8 mouse cellular contexts compared by ENCODE assay signal in genomic region chr16:23986871-23987270, GRCm38 (mm10). TPM values are rescaled to one million over a fixed set of nuclear protein-coding genes. Genes with fewer than 3 reads are reported as not detected.
DNase-seq lines count a peak whose midpoint lies in the region; ATAC-seq and TF ChIP-seq lines count a peak whose summit lies in the region.

No protein-coding gene starts in this region.

- H3K36me3 ChIP-seq in spleen, adult 2 months (ENCODE audit: control insufficient read depth, insufficient read depth, low read length): peaks cover 1% of the 10 kb centered on the region; the same call in 1 of the 2 replicates
- no peaks in the 10 kb centered on the region for H3K36me3 ChIP-seq in heart, embryonic 12.5 days
- H3K36me3 ChIP-seq in midbrain, embryonic 16.5 days (ENCODE audit: control insufficient read depth, insufficient read depth, low read length): no peaks in the 10 kb centered on the region

- TF ChIP-seq POLR2A in spleen, adult 2 months (IDR thresholded peaks at IDR 0.05; ENCODE audit: low read depth, low read length): no peak

- peak overlapping the region; percentile 94 for H3K4me3 ChIP-seq in spleen, adult 2 months (ENCODE audit: extremely low read depth, insufficient read depth, insufficient read length)
- H3K4me3 ChIP-seq in heart, embryonic 12.5 days: peak overlapping the region; percentile 92
- H3K4me3 ChIP-seq in midbrain, embryonic 16.5 days (ENCODE audit: low read depth, low read length): peak overlapping the region; percentile 76

- H3K4me1 ChIP-seq in spleen, adult 2 months (ENCODE audit: control insufficient read depth, insufficient read depth, insufficient read length): peaks cover 6% of the 10 kb centered on the region; the same call in 1 of the 2 replicates
- peaks cover 35% of the 10 kb centered on the region for H3K4me1 ChIP-seq in heart, embryonic 12.5 days (replicated peaks)
- H3K4me1 ChIP-seq in midbrain, embryonic 16.5 days (ENCODE audit: control insufficient read depth, insufficient read depth, low read length): peaks cover 41% of the 10 kb centered on the region

- DNase-seq in spleen, adult 2 months (ENCODE audit: low read depth in 1 of 2, low spot score in 2 of 2): peak in 1 of 2 experiments; percentile 26
- DNase-seq in spleen, postnatal 4 days (ENCODE audit: low spot score in 2 of 2): no peak
- DNase-seq in cerebellum, adult 9-10 months: peak; percentile 75
- peak; percentile 39 for DNase-seq in kidney, postnatal 10 days
- DNase-seq in ovary, adult 18-20 months (ENCODE audit: low spot score): no peak
- DNase-seq in layer of hippocampus, adult 9-10 months (ENCODE audit: low spot score): no peak

- H3K9ac ChIP-seq in heart, embryonic 12.5 days: peak overlapping the region; percentile 97
- H3K9ac ChIP-seq in midbrain, embryonic 16.5 days (ENCODE audit: low read depth, low read length): peak overlapping the region; percentile 93

- TF ChIP-seq CTCF in spleen, adult 2 months (IDR thresholded peaks at IDR 0.05; ENCODE audit: extremely low read depth, insufficient read depth, insufficient read length, insufficient replicate concordance): no peak

- 1% methylated on average over 17 of the region's 17 CpGs for WGBS in spleen, adult 2 months
- WGBS in heart, embryonic 12.5 days: 1% methylated on average over 17 of the region's 17 CpGs
- WGBS in midbrain, embryonic 16.5 days: 0% methylated on average over 17 of the region's 17 CpGs

- no peak for ATAC-seq in heart, embryonic 12.5 days (ENCODE audit: insufficient number of reproducible peaks, low FRiP score)
- no peak for ATAC-seq in midbrain, embryonic 16.5 days

- H3K27me3 ChIP-seq in spleen, adult 2 months (ENCODE audit: control insufficient read depth, insufficient read depth, low read length): no peaks in the 10 kb centered on the region
- no peaks in the 10 kb centered on the region for H3K27me3 ChIP-seq in heart, embryonic 12.5 days (replicated peaks)
- peaks cover 15% of the 10 kb centered on the region for H3K27me3 ChIP-seq in midbrain, embryonic 16.5 days (ENCODE audit: control insufficient read depth, insufficient read depth, low read depth, low read length)

- H3K27ac ChIP-seq in spleen, adult 2 months (ENCODE audit: insufficient read depth, low read length): peak overlapping the region; percentile 96
- no peak overlapping the region for H3K27ac ChIP-seq in heart, embryonic 12.5 days (ENCODE audit: poor library complexity, severe bottlenecking)
- H3K27ac ChIP-seq in midbrain, embryonic 16.5 days (ENCODE audit: low read length): peak overlapping the region; percentile 42; the same call in 1 of the 2 replicates

- H3K4me2 ChIP-seq in heart, embryonic 12.5 days: peak overlapping the region; percentile 97
- H3K4me2 ChIP-seq in midbrain, embryonic 16.5 days (ENCODE audit: low read length): peak overlapping the region; percentile 99

- H3K9me3 ChIP-seq in heart, embryonic 12.5 days (replicated peaks): no peaks in the 10 kb centered on the region
- H3K9me3 ChIP-seq in midbrain, embryonic 16.5 days (replicated peaks; ENCODE audit: control insufficient read depth, low read length, poor library complexity, severe bottlenecking): no peaks in the 10 kb centered on the region

RNA-seq across cellular contexts. Expression of gene Gm37419, which starts 1.4 kb away (rescaled TPM):
- not detected in 2 replicates for polyA plus RNA-seq in spleen, adult 2 months (2012; rRNA removed)
- not detected in 2 replicates for polyA plus RNA-seq in heart, embryonic 12.5 days (2016; fragmentation: Nextera tagmentation; extraction: Ambion mirVana)
- polyA plus RNA-seq in midbrain, embryonic 16.5 days (2015; fragmentation: Nextera tagmentation; extraction: Ambion mirVana): not detected in 2 replicates

RNA-seq across cellular contexts. Expression of gene Bcl6, which starts 1.8 kb away (rescaled TPM):
- polyA plus RNA-seq in spleen, adult 2 months (2012; rRNA removed): 24.1 and 29.3 TPM in 2 replicates
- 0.24 and 0.35 TPM in 2 replicates for polyA plus RNA-seq in heart, embryonic 12.5 days (2016; fragmentation: Nextera tagmentation; extraction: Ambion mirVana)
- 0.31 and 0.60 TPM in 2 replicates for polyA plus RNA-seq in midbrain, embryonic 16.5 days (2015; fragmentation: Nextera tagmentation; extraction: Ambion mirVana)

RNA-seq across cellular contexts. Expression of gene Rtp2, which starts 54.7 kb away (rescaled TPM):
- not detected in 2 replicates for polyA plus RNA-seq in spleen, adult 2 months (2012; rRNA removed)
- not detected in 2 replicates for polyA plus RNA-seq in heart, embryonic 12.5 days (2016; fragmentation: Nextera tagmentation; extraction: Ambion mirVana)
- 0.11 and 0.34 TPM in 2 replicates for polyA plus RNA-seq in midbrain, embryonic 16.5 days (2015; fragmentation: Nextera tagmentation; extraction: Ambion mirVana)

Comparison
In these comparisons a context has a peak if more than half of its experiments do, and no peak if none do; other contexts are left out.
1. DNase-seq: peak in cerebellum, adult 9-10 months (single experiment) and kidney, postnatal 10 days (single experiment); none in spleen, postnatal 4 days (0 of 2), ovary, adult 18-20 months (single experiment) and layer of hippocampus, adult 9-10 months (single experiment).
2. RNA of gene Bcl6, which starts 1.8 kb away (polyA plus RNA-seq): 24.1 to 29.3 TPM in spleen, adult 2 months; 0.31 to 0.60 TPM in midbrain, embryonic 16.5 days and 0.24 to 0.35 TPM in heart, embryonic 12.5 days; every median in the first group is over 10 times any median in the second.
3. Peak in every context shown above with its lines, with median percentiles within 50 percentile points of each other: H3K4me3 ChIP-seq.